Mouse (Mus musculus) C2C12 (cell line): Measurements from ENCODE around the gene Krtap11-1. TPM values are rescaled to one million over a fixed set of nuclear protein-coding genes. Genes with fewer than 3 reads are reported as not detected.

Experiments
- H3K27me3 ChIP-seq: one replicate; pipeline ENCODE4 v1.6.1; 2011; ENCODE audit not compliant: control insufficient read depth, insufficient read depth, insufficient read length
- H3K36me3 ChIP-seq: one replicate; pipeline ENCODE4 v1.6.1; 2011; ENCODE audit not compliant: control insufficient read depth, insufficient read depth
- H3K4me3 ChIP-seq: one replicate; pipeline ENCODE4 v1.5.1; 2011; ENCODE audit warnings: mild to moderate bottlenecking, control low read depth; ENCODE audit not compliant: poor library complexity, insufficient read depth, severe bottlenecking
- H3K79me2 ChIP-seq: one replicate; pipeline ENCODE4 v1.6.1; 2011; ENCODE audit not compliant: control insufficient read depth, insufficient read depth
- H3K79me3 ChIP-seq: one replicate; pipeline ENCODE4 v1.6.1; 2011; ENCODE audit warnings: low read depth, control low read depth
- H3ac ChIP-seq: one replicate; pipeline ENCODE3; 2011; ENCODE audit warnings: low read depth; ENCODE audit not compliant: control insufficient read depth, insufficient read length
- CEBPB ChIP-seq: IDR thresholded peaks from one replicate; pipeline ENCODE4 v1.6.1; 2011; ENCODE audit warnings: low read depth, mild to moderate bottlenecking, control low read depth, moderate library complexity
- CTCF ChIP-seq: IDR thresholded peaks from one replicate; pipeline ENCODE4 v1.5.1; 2011; ENCODE audit not compliant: control insufficient read depth, insufficient read depth, insufficient read length
- FOSL1 ChIP-seq: IDR thresholded peaks from one replicate; pipeline ENCODE4 v1.8.0; 2011; ENCODE audit warnings: mild to moderate bottlenecking, low read length; ENCODE audit not compliant: poor library complexity, insufficient read depth, severe bottlenecking
- MAX ChIP-seq: IDR thresholded peaks from one replicate; pipeline ENCODE4 v1.6.1; 2011; ENCODE audit warnings: mild to moderate bottlenecking, control low read depth
- MYOD1 ChIP-seq: IDR thresholded peaks from one replicate; pipeline ENCODE4 v1.6.1; 2011; ENCODE audit warnings: low read depth; ENCODE audit not compliant: control insufficient read depth, insufficient read length
- MYOG ChIP-seq: IDR thresholded peaks from one replicate; pipeline ENCODE4 v1.6.1; 2011; ENCODE audit not compliant: control insufficient read depth, insufficient read length; ENCODE audit errors: extremely low read depth
- USF1 ChIP-seq: IDR thresholded peaks from one replicate; pipeline ENCODE4 v1.6.1; 2011; ENCODE audit warnings: low read depth, mild to moderate bottlenecking, control low read depth, moderate library complexity
- polyA plus RNA-seq: library from polyadenylated mRNA; unstranded; fragments of >200 nt; fragmentation: generic; extraction: Trizol; gene quantifications from one replicate; pipeline ENCODE4 v1.2.1, GENCODE M21; 2012; ENCODE audit warnings: missing spikeins

Gene Krtap11-1
- polyA plus RNA-seq, 1 experiment: not detected

GRCm38 (mm10) chr16:89568141-89568540 lies 2.8 kb downstream of the Krtap11-1 start:
- TF ChIP-seq FOSL1 (no peak), MYOD1 (no peak), CEBPB (no peak), MYOG (no peak), MAX (no peak), USF1 (no peak)
- Histone ChIP-seq H3K79me2 (no peaks in the 10 kb centered on the region), H3K36me3 (no peaks in the 10 kb centered on the region), H3K79me3 (no peaks in the 10 kb centered on the region), H3K27me3 (no peaks in the 10 kb centered on the region), H3ac (no peak overlapping the region), H3K4me3 (no peak overlapping the region)

- no peaks in the 10 kb centered on the region for H3K79me3 ChIP-seq
- H3K4me3 ChIP-seq: no peak overlapping the region
- TF ChIP-seq CTCF (no peak), MAX (no peak), MYOG (no peak)
- H3K79me2 ChIP-seq: no peaks in the 10 kb centered on the region
- H3K27me3 ChIP-seq: no peaks in the 10 kb centered on the region
- H3K36me3 ChIP-seq: no peaks in the 10 kb centered on the region
- H3ac ChIP-seq: no peak overlapping the region
Measured at GRCm38 (mm10) chr16:89550298-89550697, 20.7 kb downstream of the Krtap11-1 start.

- Histone ChIP-seq H3K4me3 (no peak overlapping the region), H3K27me3 (no peaks in the 10 kb centered on the region), H3K36me3 (no peaks in the 10 kb centered on the region), H3K79me2 (no peaks in the 10 kb centered on the region), H3K79me3 (no peaks in the 10 kb centered on the region), H3ac (no peak overlapping the region)
- TF ChIP-seq CTCF (no peak), MYOD1 (no peak), USF1 (no peak), CEBPB (no peak), MAX (no peak), MYOG (no peak), FOSL1 (no peak)
Measured at GRCm38 (mm10) chr16:89538031-89538484, 32.9 kb downstream of the Krtap11-1 start.

GRCm38 (mm10) chr16:89537349-89537748 lies 33.6 kb downstream of the Krtap11-1 start:
- no peaks in the 10 kb centered on the region for H3K79me3 ChIP-seq
- H3K27me3 ChIP-seq: no peaks in the 10 kb centered on the region
- H3K79me2 ChIP-seq: no peaks in the 10 kb centered on the region
- no peak overlapping the region for H3ac ChIP-seq
- H3K4me3 ChIP-seq: no peak overlapping the region
- H3K36me3 ChIP-seq: no peaks in the 10 kb centered on the region
- TF ChIP-seq CEBPB: no peak
- no peak for TF ChIP-seq MYOD1
- no peak for TF ChIP-seq CTCF
- no peak for TF ChIP-seq FOSL1
- TF ChIP-seq MYOG: no peak
- TF ChIP-seq MAX: no peak
- TF ChIP-seq USF1: no peak

GRCm38 (mm10) chr16:89530547-89530946 lies 40.4 kb downstream of the Krtap11-1 start:
- no peak for TF ChIP-seq FOSL1
- TF ChIP-seq MYOG: no peak
- no peak for TF ChIP-seq CTCF
- TF ChIP-seq CEBPB: no peak
- TF ChIP-seq MYOD1: no peak
- TF ChIP-seq USF1: no peak
- TF ChIP-seq MAX: no peak
- Histone ChIP-seq H3K4me3 (no peak overlapping the region), H3ac (no peak overlapping the region), H3K27me3 (no peaks in the 10 kb centered on the region), H3K79me3 (no peaks in the 10 kb centered on the region), H3K79me2 (no peaks in the 10 kb centered on the region), H3K36me3 (no peaks in the 10 kb centered on the region)

GRCm38 (mm10) chr16:89529846-89530245 lies 41.1 kb downstream of the Krtap11-1 start:
- no peaks in the 10 kb centered on the region for H3K79me3 ChIP-seq
- no peaks in the 10 kb centered on the region for H3K36me3 ChIP-seq
- no peaks in the 10 kb centered on the region for H3K79me2 ChIP-seq
- no peak for TF ChIP-seq CEBPB
- no peak for TF ChIP-seq MYOD1
- no peak for TF ChIP-seq MAX
- no peak for TF ChIP-seq FOSL1
- no peak for TF ChIP-seq MYOG
- no peak for TF ChIP-seq USF1
- no peak for TF ChIP-seq CTCF
- H3ac ChIP-seq: no peak overlapping the region
- H3K4me3 ChIP-seq: no peak overlapping the region
- no peaks in the 10 kb centered on the region for H3K27me3 ChIP-seq
